Mouse (Mus musculus): ENCODE data around the gene Lrfn3.
A peak's percentile ranks its signal among the peaks of the same experiment; 100 is the strongest.

Lrfn3 gene

DNA sequence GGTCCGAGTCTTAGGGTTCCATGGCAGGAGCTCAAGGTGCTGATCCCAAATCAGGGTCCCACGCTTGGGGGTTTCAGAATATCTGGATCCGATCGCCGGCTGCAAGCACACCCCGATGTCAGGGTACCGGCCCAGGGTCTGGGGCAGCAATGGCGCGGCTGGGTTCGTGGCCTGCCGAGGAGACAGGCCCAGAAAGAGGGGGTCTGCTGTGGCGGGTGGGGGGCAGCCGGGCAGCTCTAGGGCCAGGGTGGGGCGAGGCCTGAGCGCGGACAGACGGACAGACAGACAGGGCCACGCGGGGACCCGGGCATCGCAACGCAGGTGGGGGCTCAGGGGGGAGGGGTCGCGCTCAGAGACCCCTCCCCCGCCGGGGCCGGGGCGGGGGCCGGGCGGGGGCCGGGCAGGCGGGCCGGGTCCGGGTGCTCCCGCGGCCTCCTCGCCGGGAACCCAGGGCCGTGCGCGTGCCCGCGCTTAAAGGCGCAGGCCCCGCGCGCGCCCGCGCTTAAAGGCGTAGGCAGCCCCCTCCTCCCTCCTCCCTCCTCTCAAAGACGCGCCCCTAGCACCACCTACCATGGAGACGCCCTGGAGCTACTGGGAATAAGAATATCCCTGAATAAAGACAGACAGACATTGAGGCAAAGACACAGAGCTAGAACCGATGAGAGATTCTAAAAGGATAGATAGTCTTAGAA lies at the start of gene Lrfn3:
TSS of gene Lrfn3 (minus strand) at position 121 of the 692 bp plus-strand sequence.
- peak; percentile 93 for DNase-seq (ENCODE audit: low spot score)

DNA sequence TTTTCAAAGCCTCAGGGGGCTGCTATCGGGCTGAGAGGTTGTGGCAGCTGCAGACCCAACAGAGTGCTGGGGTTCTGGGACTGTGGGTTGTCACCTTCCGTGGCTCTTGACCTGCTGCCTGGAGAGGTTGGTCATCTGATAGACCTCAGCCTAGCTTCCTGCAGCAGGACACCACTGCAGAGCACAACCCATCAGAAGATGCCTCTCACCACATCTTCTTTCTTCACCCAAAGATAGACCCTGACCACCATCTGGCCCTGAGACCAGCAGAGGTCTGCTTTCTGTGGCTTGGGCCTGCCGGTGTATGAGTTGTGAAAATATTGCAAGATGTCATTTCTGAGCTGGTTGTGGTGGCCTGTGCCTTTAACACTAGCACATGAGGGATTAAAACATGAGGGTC lies 48.5 kb upstream of the Lrfn3 start:
- no peak for DNase-seq (ENCODE audit: low spot score)

DNA sequence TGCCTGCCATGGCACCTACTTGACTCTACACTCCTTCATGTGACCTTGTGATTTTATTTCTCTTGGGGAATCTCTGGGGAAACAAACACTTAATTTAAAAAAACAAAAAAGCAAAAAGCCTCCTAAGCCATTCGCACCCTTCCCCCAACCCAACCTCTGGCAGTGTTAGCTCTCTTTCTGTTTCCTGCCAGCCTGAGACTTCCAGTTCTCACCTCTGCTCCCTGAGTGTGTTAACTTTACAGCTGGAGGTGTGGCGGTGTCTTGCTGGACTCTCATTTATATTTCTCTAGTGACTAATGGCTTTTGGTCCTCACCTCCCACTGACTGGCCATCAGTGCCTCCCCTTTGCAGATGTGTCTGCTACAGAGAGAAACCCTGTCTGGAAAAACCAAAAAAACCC lies 47.2 kb upstream of the Lrfn3 start:
- DNase-seq (ENCODE audit: low spot score): no peak

DNA sequence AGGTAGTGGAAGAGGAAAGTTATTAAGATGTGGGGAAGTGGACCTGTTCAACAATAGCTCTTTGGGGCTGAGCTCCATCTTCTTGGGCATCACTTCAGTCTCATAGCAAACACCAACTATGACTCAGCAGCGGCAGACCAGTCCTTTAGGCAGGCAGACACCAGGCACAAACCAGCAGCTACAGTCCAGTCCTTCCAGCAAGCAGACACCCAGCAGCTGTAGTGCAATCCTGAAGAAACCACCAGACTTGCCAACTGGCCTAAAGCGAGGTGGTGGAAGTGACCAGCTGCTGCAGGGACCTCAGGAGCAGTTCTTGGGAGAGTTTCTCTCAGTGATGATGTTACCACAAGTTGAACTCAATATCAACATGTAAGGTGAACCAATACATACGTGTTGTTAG lies 46.1 kb upstream of the Lrfn3 start:
- no peak for DNase-seq (ENCODE audit: low spot score)

DNA sequence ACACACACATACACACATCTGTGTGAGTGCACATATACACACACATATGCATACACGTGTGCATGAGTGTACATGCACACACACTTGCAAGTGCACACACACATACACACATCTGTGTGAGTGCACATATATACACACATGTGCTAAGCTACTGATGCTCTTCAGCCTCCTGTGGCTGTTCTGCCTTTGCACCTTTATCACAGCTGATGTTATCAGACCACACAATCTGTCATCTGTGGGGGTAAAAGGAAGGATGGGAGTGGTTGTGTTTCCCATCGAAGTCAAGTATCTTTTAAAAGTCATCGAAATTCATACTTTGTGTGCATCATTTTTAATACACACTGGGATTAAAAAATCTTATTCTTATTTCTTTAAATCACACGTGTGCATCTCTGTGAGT lies 39.8 kb upstream of the Lrfn3 start:
- no peak for DNase-seq (ENCODE audit: low spot score)

- DNase-seq (ENCODE audit: low spot score): peak; percentile 36
These were observed 37.1 kb upstream of the Lrfn3 start for GRCm38 (mm10) chr7:30399671-30400070.

DNA sequence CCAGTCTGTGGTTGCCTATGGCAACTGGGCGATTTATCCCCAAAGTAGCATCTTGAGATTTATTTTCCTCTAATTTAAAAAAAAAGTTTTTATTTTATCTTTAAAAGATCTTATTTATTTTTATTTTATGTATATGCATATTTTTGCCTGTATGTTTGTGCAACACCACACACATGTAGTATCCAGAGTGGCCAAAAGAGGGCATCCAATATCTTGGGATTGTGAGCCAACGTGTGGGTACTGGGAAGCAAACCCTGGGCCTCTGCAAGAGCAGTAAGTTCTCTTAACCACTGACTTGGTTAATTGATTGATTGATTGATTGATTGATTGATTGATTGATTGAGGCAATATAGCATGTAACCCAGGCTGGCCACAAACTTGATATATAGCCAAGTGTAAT lies 32.3 kb upstream of the Lrfn3 start:
- no peak for DNase-seq (ENCODE audit: low spot score)

GRCm38 (mm10) chr7:30394379-30394778 lies 31.8 kb upstream of the Lrfn3 start:
- peak; percentile 40 for DNase-seq (ENCODE audit: low spot score)

- no peak for DNase-seq (ENCODE audit: low spot score)
These were observed 31.1 kb upstream of the Lrfn3 start for GRCm38 (mm10) chr7:30393631-30394030.

DNA sequence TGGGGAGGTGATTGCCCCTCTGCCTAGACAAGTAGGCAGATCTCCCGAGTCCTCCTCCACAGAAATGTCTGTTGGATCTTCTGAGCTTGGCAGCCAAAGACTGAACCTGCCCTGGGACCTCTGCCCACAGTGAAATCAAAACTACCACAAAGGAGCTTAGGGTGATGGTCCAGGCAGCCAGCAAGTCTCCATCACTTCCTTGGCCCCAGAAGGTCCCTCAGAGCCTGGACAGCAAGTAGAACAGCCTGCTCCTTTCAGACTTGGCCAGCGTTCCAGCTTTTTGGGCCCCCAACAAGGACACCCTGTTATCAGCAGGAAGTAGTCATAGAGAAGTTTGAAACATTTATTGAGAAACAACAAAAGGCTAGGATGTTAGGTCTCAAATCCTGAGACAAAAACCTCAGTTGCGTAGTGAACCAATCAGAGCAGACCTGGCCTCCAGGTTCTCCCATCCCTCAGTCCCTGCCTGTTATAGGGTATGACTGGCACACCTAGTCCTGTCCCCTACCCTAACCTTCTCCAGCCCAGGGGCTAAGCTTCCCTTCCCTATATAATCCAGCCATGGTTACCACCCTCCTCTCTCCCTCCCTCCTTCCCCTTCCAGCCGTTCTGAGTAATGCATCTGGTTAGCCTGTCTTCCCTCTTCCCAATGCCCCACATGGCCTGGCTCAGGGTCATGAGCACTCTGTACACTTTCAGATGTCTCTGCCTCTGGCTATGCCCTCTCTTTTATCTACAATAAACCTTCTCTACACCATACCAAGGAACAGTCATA lies 30.4 kb upstream of the Lrfn3 start:
- no peak for DNase-seq (ENCODE audit: low spot score)

GRCm38 (mm10) chr7:30384106-30384505 lies 21.5 kb upstream of the Lrfn3 start:
- no peak for DNase-seq (ENCODE audit: low spot score)

DNA sequence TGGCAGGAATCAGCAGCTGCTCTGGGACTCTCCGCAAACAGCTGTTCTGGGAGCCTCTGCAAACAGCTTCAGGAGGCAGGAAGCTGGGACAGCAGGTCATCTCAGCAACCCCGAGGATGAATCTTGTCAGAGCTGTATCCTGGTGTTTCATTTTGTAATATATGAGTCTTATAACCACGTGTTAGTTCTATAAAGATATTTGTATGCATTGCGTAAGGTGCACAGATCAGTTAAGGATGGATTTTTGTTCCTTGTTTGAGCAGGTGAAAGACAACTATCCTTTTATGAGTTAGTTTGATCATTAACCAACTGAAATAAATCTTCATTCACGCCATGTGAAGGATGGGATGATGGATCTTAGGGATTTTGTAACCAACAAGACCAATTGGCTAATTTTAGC lies 17.5 kb upstream of the Lrfn3 start:
- DNase-seq (ENCODE audit: low spot score): no peak

DNA sequence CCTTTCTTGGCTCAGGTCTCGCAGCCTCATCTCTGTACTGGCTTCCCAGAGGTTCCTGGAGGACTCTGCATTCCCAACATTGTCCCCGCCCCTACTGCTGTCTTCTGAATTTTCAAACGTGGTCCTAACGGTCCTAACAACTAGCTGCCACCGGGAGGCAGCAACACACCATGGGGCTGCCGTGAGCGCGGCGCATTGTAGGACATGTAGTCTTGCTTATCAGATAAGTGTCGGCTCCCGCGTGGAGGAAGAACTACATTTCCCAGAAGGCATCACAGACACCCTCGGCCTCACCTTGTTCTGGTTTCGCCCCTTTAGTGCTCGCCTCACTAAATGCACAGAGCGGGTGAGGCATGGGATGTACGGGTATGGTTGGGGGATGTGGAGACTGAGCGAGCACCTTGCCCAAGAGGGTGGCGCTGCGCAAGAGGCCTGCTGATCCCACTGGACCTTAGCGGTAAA lies 11.0 kb upstream of the Lrfn3 start:
- peak; percentile 98 for DNase-seq (ENCODE audit: low spot score)

GRCm38 (mm10) chr7:30367466-30367865 lies 4.9 kb upstream of the Lrfn3 start:
- no peak for DNase-seq (ENCODE audit: low spot score)

GRCm38 (mm10) chr7:30363344-30363738 lies 769 bp upstream of the Lrfn3 start:
- no peak for DNase-seq (ENCODE audit: low spot score)

DNA sequence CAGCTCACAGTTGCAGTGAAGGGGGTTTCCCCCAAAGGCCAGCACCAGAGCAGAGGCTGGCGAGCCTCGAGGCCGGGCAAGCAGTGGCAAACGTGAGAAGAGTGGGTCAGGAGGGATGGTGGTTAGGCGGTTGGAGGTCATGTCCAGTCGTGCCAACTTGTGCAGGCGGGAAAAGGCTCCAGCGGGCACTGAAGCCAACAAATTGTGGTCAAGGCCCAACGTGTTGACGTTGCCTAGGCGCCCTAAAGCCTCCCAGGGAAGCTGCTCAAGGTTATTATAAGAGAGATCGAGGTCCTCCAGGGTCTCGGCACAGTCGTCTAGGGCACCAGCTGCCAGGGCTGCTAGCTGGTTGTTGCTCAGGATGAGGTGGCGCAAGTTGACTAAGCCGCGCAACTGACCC lies 2.5 kb downstream of the Lrfn3 start:
- DNase-seq (ENCODE audit: low spot score): no peak

GRCm38 (mm10) chr7:30359276-30359865 lies 3.2 kb downstream of the Lrfn3 start:
- DNase-seq (ENCODE audit: low spot score): no peak

DNA sequence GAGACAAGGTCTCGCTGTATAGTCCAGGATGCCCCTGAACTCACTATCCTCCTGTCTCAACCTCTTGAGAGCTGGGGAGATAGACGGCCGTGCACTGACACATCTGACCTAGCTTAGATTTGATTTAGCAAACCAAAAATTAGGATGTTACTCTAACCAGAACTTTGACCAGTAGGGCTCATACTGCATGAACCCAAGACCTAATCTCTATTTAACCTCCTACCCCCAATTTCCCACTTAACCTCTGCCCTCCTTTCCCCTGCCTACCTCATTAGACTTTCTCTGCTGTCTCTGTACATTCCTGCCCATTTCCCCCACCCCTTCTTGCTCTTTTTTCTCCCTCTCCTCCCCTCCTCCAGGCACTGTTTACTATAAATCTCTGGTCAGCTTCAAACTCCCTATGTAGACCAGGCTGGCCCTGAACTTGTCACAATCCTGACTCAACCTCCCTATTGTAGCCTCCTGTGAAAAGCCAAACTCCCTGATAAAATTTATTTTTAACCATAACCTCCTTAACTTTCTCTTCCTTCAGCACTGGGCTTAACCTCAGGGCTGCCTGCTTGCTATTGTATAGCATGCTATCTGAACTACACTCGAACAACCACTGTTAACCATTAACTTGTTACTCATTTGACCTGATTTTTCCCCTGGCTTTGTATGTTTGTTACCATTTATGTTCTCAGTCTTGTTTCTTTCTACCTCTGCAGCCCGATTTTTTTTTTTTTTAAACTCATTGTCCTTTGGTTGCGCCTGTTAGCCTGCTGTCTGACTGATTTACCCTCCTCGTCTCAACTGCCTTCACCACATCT lies 4.0 kb downstream of the Lrfn3 start:
- DNase-seq (ENCODE audit: low spot score): no peak

GRCm38 (mm10) chr7:30354059-30354458 lies 8.5 kb downstream of the Lrfn3 start:
- DNase-seq (ENCODE audit: low spot score): no peak

DNA sequence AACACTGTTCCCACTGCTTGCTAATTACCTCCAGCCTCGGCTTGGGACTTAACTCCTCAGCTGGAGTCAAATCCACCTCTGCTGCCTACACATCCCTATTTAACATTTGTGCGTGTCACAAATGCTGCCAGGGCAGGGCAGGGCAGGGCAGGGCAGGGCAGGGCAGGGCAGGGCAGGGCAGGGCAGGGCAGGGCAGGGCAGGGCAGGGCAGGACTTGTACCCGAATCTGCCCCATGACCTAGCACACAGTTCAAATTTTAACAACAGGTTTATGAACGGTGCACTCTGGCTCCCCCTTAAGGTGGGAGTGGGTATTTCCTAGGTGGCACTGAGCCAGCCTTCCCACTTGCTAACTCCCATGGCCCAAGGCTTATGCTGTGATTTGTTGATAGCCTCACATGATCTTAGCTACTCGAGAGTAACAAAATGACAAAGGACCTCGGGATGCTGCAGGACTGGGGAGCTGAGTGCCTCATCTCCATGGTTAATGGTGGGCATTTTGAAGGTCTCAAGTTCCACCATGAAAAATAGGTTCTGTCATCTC lies 9.2 kb downstream of the Lrfn3 start:
- peak; percentile 83 for DNase-seq (ENCODE audit: low spot score)

GRCm38 (mm10) chr7:30347828-30348227 lies 14.7 kb downstream of the Lrfn3 start:
- peak; percentile 82 for DNase-seq (ENCODE audit: low spot score)
